Mouse (Mus musculus): ENCODE results near the gene Chrnb2. TPM values are rescaled to one million over a fixed set of nuclear protein-coding genes. Genes with fewer than 3 reads are reported as not detected.
A peak's percentile ranks its signal among the peaks of the same experiment; 100 is the strongest.

The Chrnb2 gene
- polyA plus RNA-seq, 1 experiment from 2014 or later = 0.40 TPM

DNA sequence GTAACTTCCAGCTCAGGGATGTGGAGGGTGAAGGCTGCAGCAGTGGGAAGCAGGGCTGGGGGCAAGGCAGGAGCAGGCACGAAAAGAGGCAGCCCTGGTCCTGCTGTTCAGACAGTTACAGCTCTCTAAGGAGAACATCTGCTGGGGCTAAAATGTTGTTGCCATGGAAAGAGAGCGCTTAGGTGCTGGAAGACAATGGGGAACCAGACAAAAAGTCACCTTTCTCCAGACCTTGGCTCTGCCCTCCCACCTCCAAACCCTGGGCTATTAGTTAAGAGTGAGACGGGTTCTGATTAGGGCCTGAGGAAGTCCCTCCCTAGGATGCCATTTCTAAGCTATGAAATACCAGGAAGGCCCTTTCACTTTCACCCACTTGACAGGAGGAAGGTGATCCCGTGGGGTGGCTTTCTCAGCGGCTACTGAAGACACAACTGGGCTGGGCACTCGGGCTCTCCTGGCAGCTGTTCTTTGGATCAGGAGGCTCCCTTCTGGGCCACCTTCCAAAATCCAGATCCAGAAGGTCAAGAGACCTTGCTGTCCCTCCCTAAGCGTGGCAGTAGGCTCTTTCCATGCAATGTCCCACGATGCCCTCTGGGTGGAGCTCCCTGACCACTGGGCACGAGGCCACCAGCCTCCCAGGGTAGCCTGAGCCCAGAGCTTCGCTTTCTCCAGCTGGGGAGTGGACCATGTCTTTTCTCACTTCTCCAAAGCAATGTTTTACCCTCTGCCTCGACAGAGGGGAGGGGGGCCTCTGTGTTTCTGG lies 20.7 kb upstream of the Chrnb2 start:
- Histone ChIP-seq H3K4me3 (ENCODE audit: low read length) (no peak overlapping the region), H3K9me3 (ENCODE audit: low read length) (no peaks in the 10 kb centered on the region), H3K4me1 (ENCODE audit: insufficient read depth, low read length) (no peaks in the 10 kb centered on the region; the same call in 1 of the 2 replicates), H3K36me3 (ENCODE audit: insufficient read depth, low read length) (peaks cover 37% of the 10 kb centered on the region), H3K27me3 (ENCODE audit: insufficient read depth, low read length) (no peaks in the 10 kb centered on the region), H3K4me2 (replicated peaks; ENCODE audit: low read depth, low read length) (no peak overlapping the region), H3K27ac (ENCODE audit: low read length) (no peak overlapping the region), H3K9ac (replicated peaks; ENCODE audit: low read length) (no peak overlapping the region)
- WGBS = 13% methylated on average over 11 of the region's 11 CpGs
- peak; percentile 69 for ATAC-seq (ENCODE audit: low FRiP score, low TSS enrichment)

DNA sequence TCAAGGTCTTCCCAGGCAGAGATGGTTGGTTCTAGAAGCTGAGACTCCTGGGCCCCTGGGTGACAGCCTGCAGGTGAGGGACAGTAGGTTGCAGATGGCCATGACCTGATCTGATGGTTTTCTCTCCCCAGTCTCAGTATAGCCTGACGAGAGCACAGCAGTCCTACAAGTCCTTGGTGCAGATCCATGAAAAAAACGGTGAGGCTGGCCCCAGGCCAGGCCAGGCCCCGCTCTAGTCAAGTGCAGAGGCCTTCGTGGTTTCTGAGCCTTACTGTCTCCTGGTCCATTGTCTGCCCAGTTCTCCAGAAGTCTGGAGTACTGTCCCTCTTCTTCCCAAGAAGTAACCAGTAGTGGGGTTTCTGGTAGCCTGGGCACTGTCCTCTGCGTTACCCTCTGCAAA lies 17.2 kb upstream of the Chrnb2 start:
- ATAC-seq (ENCODE audit: low FRiP score, low TSS enrichment) = no peak
- no peak overlapping the region for H3K27ac ChIP-seq (ENCODE audit: low read length)
- H3K36me3 ChIP-seq (ENCODE audit: insufficient read depth, low read length) = peaks cover 64% of the 10 kb centered on the region
- H3K4me2 ChIP-seq (replicated peaks; ENCODE audit: low read depth, low read length) = no peak overlapping the region
- H3K4me1 ChIP-seq (ENCODE audit: insufficient read depth, low read length) = no peaks in the 10 kb centered on the region; the same call in 1 of the 2 replicates
- 76% methylated on average over 5 of the region's 5 CpGs for WGBS
- no peaks in the 10 kb centered on the region for H3K9me3 ChIP-seq (ENCODE audit: low read length)
- H3K9ac ChIP-seq (replicated peaks; ENCODE audit: low read length) = no peak overlapping the region
- no peak overlapping the region for H3K4me3 ChIP-seq (ENCODE audit: low read length)
- no peaks in the 10 kb centered on the region for H3K27me3 ChIP-seq (ENCODE audit: insufficient read depth, low read length)

- Histone ChIP-seq H3K4me3 (ENCODE audit: low read length) (no peak overlapping the region), H3K36me3 (ENCODE audit: insufficient read depth, low read length) (peaks cover 70% of the 10 kb centered on the region), H3K4me2 (replicated peaks; ENCODE audit: low read depth, low read length) (no peak overlapping the region), H3K4me1 (ENCODE audit: insufficient read depth, low read length) (peaks cover 7% of the 10 kb centered on the region), H3K9ac (replicated peaks; ENCODE audit: low read length) (no peak overlapping the region), H3K9me3 (ENCODE audit: low read length) (no peaks in the 10 kb centered on the region), H3K27ac (ENCODE audit: low read length) (no peak overlapping the region), H3K27me3 (ENCODE audit: insufficient read depth, low read length) (no peaks in the 10 kb centered on the region)
- WGBS = 95% methylated on average over 4 of the region's 4 CpGs
- ATAC-seq (ENCODE audit: low FRiP score, low TSS enrichment) = no peak
Observed at GRCm38 (mm10) chr3:89780102-89780501, 15.7 kb upstream of the Chrnb2 start.

- H3K9me3 ChIP-seq (ENCODE audit: low read length) = no peaks in the 10 kb centered on the region
- ATAC-seq (ENCODE audit: low FRiP score, low TSS enrichment) = no peak
- H3K4me3 ChIP-seq (ENCODE audit: low read length) = no peak overlapping the region
- H3K4me2 ChIP-seq (replicated peaks; ENCODE audit: low read depth, low read length) = peak overlapping the region; percentile 86; the same call in 1 of the 2 replicates
- H3K9ac ChIP-seq (replicated peaks; ENCODE audit: low read length) = no peak overlapping the region
- no peaks in the 10 kb centered on the region for H3K27me3 ChIP-seq (ENCODE audit: insufficient read depth, low read length)
- peaks cover 28% of the 10 kb centered on the region for H3K4me1 ChIP-seq (ENCODE audit: insufficient read depth, low read length)
- 77% methylated on average over 4 of the region's 4 CpGs for WGBS
- no peak overlapping the region for H3K27ac ChIP-seq (ENCODE audit: low read length)
- H3K36me3 ChIP-seq (ENCODE audit: insufficient read depth, low read length) = peaks cover 42% of the 10 kb centered on the region
Observed at GRCm38 (mm10) chr3:89776001-89776400, 11.6 kb upstream of the Chrnb2 start.

DNA sequence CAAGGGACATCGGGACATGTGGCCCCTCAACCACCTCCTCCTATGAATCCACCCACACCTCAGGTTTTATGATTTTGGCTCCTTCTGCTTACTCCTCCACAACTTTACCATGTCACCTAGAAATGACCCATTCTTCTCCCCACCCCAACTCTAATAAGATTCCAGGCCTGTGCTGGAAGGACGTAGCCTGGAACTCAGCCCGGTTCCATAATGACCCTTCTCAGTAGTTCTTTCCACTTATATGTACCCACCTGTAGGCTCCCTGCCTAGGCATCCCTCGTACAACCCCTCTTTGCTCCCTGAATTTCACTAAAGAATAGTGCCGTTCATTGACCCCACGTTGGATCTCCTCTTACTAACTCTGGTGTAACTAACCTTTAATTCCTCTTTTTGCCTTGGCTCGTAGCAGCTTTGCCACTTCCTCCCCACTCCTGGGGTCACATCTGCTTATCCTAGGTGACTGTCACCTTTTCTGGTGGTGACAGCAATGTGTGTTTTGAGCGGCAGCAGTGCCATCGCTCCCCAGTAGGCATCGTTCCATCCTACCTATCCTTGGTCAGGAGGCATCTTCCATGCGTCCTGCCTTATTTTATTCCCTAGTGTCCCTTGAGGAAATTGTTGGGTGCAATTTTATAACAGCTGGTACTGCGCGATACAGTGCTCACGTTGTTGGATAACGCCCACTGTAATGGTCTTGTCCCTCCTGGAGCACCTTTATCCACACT lies 10.0 kb upstream of the Chrnb2 start:
- Histone ChIP-seq H3K27ac (ENCODE audit: low read length) (peak overlapping the region; percentile 95), H3K4me3 (ENCODE audit: low read length) (peak overlapping the region; percentile 94), H3K4me1 (ENCODE audit: insufficient read depth, low read length) (peaks cover 28% of the 10 kb centered on the region), H3K9ac (replicated peaks; ENCODE audit: low read length) (peak overlapping the region; percentile 96), H3K9me3 (ENCODE audit: low read length) (no peaks in the 10 kb centered on the region), H3K4me2 (replicated peaks; ENCODE audit: low read depth, low read length) (peak overlapping the region; percentile 86), H3K27me3 (ENCODE audit: insufficient read depth, low read length) (no peaks in the 10 kb centered on the region), H3K36me3 (ENCODE audit: insufficient read depth, low read length) (peaks cover 26% of the 10 kb centered on the region)
- ATAC-seq (ENCODE audit: low FRiP score, low TSS enrichment) = no peak
- WGBS = 35% methylated on average over 15 of the region's 15 CpGs

DNA sequence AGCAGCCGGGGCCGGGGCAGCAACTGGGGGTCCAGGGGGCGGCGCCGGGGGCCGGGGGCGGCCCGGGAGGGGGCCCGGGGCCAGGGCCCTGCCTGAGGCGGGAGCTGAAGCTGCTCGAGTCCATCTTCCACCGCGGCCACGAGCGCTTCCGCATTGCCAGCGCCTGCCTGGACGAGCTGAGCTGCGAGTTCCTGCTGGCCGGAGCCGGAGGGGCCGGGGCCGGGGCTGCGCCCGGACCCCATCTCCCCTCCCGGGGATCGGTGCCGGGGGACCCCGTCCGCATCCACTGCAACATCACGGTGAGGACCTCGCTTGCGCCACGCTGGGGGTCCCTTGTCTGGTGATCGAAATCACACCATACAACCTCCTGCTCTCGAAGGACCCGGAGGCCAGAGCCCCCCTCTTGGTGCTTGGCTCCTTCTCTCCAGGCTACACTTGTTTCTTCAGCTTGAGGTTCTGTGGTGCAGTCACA lies 9.3 kb upstream of the Chrnb2 start:
- H3K27ac ChIP-seq (ENCODE audit: low read length) = peak overlapping the region; percentile 95
- H3K9me3 ChIP-seq (ENCODE audit: low read length) = no peaks in the 10 kb centered on the region
- peak overlapping the region; percentile 94 for H3K4me3 ChIP-seq (ENCODE audit: low read length)
- peaks cover 28% of the 10 kb centered on the region for H3K4me1 ChIP-seq (ENCODE audit: insufficient read depth, low read length)
- WGBS = 0% methylated on average over 27 of the region's 37 CpGs
- peak overlapping the region; percentile 96 for H3K9ac ChIP-seq (replicated peaks; ENCODE audit: low read length)
- peak overlapping the region; percentile 86 for H3K4me2 ChIP-seq (replicated peaks; ENCODE audit: low read depth, low read length)
- peak; percentile 54 for ATAC-seq (ENCODE audit: low FRiP score, low TSS enrichment)
- no peaks in the 10 kb centered on the region for H3K27me3 ChIP-seq (ENCODE audit: insufficient read depth, low read length)
- H3K36me3 ChIP-seq (ENCODE audit: insufficient read depth, low read length) = peaks cover 19% of the 10 kb centered on the region

- WGBS = under 1% methylated on average over 56 of the region's 90 CpGs
- peak within 1 kb of the TSS; percentile 86 for H3K4me2 ChIP-seq (replicated peaks; ENCODE audit: low read depth, low read length)
- H3K27ac ChIP-seq (ENCODE audit: low read length) = peak within 1 kb of the TSS; percentile 95
- peak within 1 kb of the TSS; percentile 96 for H3K9ac ChIP-seq (replicated peaks; ENCODE audit: low read length)
- peaks cover 28% of the 10 kb centered on the region for H3K4me1 ChIP-seq (ENCODE audit: insufficient read depth, low read length)
- H3K4me3 ChIP-seq (ENCODE audit: low read length) = peak within 1 kb of the TSS; percentile 94
- H3K9me3 ChIP-seq (ENCODE audit: low read length) = no peaks in the 10 kb centered on the region
- H3K27me3 ChIP-seq (ENCODE audit: insufficient read depth, low read length) = no peaks in the 10 kb centered on the region
- ATAC-seq (ENCODE audit: low FRiP score, low TSS enrichment) = peak; percentile 94
- peaks cover 15% of the 10 kb centered on the region for H3K36me3 ChIP-seq (ENCODE audit: insufficient read depth, low read length)
Observed at GRCm38 (mm10) chr3:89772968-89773709, 8.7 kb upstream of the Chrnb2 start, which contains the start of gene Ube2q1. Gene Ube2q1 (plus strand): TSS chr3:89773616.

- WGBS = under 1% methylated on average over 17 of the region's 17 CpGs
- H3K9ac ChIP-seq (replicated peaks; ENCODE audit: low read length) = peak overlapping the region; percentile 96
- H3K27me3 ChIP-seq (ENCODE audit: insufficient read depth, low read length) = no peaks in the 10 kb centered on the region
- H3K4me1 ChIP-seq (ENCODE audit: insufficient read depth, low read length) = peaks cover 28% of the 10 kb centered on the region
- peak overlapping the region; percentile 86 for H3K4me2 ChIP-seq (replicated peaks; ENCODE audit: low read depth, low read length)
- H3K27ac ChIP-seq (ENCODE audit: low read length) = peak overlapping the region; percentile 95
- ATAC-seq (ENCODE audit: low FRiP score, low TSS enrichment) = no peak; the same call in 1 of the 2 replicates
- peaks cover 13% of the 10 kb centered on the region for H3K36me3 ChIP-seq (ENCODE audit: insufficient read depth, low read length)
- peak overlapping the region; percentile 94 for H3K4me3 ChIP-seq (ENCODE audit: low read length)
- no peaks in the 10 kb centered on the region for H3K9me3 ChIP-seq (ENCODE audit: low read length)
Observed at GRCm38 (mm10) chr3:89772588-89772967, 8.1 kb upstream of the Chrnb2 start.

DNA sequence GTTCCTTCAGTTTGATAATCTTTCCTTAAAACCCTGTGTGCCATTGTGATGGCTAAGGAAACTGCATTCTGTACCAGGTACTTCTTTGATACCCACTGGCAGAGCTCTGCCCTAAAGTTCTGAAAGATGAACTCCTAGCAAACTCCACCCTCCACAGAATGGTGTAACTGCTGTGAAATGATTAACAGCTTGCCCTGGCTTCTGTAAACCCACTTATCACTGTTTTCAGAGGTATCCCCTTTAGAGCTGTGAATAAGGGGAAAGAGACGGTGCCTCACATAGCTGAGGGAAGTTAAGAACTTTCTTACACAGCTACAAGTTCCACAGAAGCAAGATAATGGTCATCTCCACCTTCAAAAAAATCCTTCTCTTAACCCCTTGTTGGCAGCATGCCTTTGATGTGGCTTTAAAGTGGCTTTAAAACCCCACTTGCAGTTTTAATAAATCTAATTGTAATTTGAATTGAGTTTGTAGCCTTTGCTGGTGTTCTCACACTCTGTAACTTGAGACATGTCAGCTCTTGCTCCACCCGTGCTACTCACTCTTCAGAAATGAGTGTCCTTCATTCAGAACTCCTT lies 6.1 kb upstream of the Chrnb2 start:
- ATAC-seq (ENCODE audit: low FRiP score, low TSS enrichment) = no peak
- no peaks in the 10 kb centered on the region for H3K9me3 ChIP-seq (ENCODE audit: low read length)
- no peaks in the 10 kb centered on the region for H3K27me3 ChIP-seq (ENCODE audit: insufficient read depth, low read length)
- H3K9ac ChIP-seq (replicated peaks; ENCODE audit: low read length) = no peak overlapping the region
- no peak overlapping the region for H3K27ac ChIP-seq (ENCODE audit: low read length)
- 39% methylated on average over 2 of the region's 2 CpGs for WGBS
- peaks cover 24% of the 10 kb centered on the region for H3K4me1 ChIP-seq (ENCODE audit: insufficient read depth, low read length)
- H3K4me3 ChIP-seq (ENCODE audit: low read length) = no peak overlapping the region
- no peak overlapping the region for H3K4me2 ChIP-seq (replicated peaks; ENCODE audit: low read depth, low read length)
- H3K36me3 ChIP-seq (ENCODE audit: insufficient read depth, low read length) = no peaks in the 10 kb centered on the region

All from kidney, embryonic 16.5 days (tissue).